Comparison of ENCODE assay signal across 8 mouse cellular contexts in the genomic region with DNA sequence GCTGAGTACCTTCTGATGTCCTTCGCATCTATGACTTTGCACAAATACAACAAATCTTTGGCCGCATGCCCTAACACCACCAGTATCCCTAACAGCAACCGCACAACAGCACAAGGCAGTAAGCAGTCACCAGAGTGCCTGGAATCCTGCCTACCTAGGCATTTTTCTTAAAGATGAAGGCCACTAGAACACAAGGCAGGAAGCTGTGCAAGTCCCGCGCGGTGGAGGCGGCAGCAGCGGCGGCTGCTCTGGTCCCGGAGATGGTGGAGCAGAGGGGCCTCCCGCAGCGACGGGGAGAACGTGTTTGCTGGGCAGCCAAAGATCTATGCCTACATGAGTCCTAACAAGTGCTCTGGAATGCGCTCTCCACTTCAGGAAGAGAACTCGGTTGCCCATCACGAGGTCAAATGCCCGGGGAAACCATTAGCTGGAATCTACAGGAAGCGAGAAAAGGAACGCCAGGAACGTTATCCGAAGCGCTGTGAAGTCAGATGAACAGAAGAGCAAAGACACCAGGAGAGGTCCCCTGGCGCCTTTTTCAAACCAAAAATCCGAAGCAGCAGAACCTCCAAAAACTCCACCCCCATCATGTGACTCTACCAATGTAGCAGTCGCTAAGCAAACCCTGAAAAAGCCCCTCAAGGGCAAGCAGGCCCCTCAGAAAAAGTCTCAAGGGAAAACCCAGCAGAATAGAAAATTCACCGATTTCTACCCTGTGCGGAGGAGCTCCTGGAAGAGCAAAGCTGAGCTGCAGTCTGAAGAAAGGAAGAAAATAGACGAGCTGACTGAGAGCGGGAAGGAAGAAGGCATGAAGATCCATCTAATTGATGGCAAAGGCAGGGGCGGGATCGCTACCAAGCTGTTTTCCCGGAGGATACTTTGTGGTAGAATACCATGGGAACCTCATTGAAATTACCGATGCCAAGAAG. TPM values are rescaled to one million over a fixed set of nuclear protein-coding genes. Genes with fewer than 3 reads are reported as not detected.
A peak's percentile ranks its signal among the peaks of the same experiment; 100 is the strongest.
DNase-seq lines count a peak whose midpoint lies in the region; ATAC-seq and TF ChIP-seq lines count a peak whose summit lies in the region.

No protein-coding gene starts in this region.

- peak; percentile 83 for ATAC-seq in CD4-positive, CD25-positive, alpha-beta regulatory T cell, adult 4 months
- peak; percentile 62; the same call in 1 of the 2 replicates for ATAC-seq in embryonic facial prominence, embryonic 14.5 days (ENCODE audit: low read depth)
- peak; percentile 71 for ATAC-seq in heart, embryonic 15.5 days (replicated peaks; ENCODE audit: insufficient number of reproducible peaks, insufficient read depth, low FRiP score, low read depth)
- ATAC-seq in neural tube, embryonic 12.5 days (ENCODE audit: low FRiP score, low read depth) = no peak

- H3K27me3 ChIP-seq in embryonic facial prominence, embryonic 14.5 days (replicated peaks; ENCODE audit: control insufficient read depth, insufficient read depth, low read length) = no peaks in the 10 kb centered on the region
- H3K27me3 ChIP-seq in heart, embryonic 15.5 days = no peaks in the 10 kb centered on the region
- H3K27me3 ChIP-seq in neural tube, embryonic 12.5 days (replicated peaks) = no peaks in the 10 kb centered on the region
- no peaks in the 10 kb centered on the region for H3K27me3 ChIP-seq in thymus, adult 2 months (ENCODE audit: control insufficient read depth, insufficient read depth, low read length)

- peak overlapping the region; percentile 75 for H3K4me2 ChIP-seq in embryonic facial prominence, embryonic 14.5 days (ENCODE audit: low read depth, low read length)
- H3K4me2 ChIP-seq in heart, embryonic 15.5 days = peak overlapping the region; percentile 76
- peak overlapping the region; percentile 65 for H3K4me2 ChIP-seq in neural tube, embryonic 12.5 days (replicated peaks)

- DNase-seq in adrenal gland, postnatal 36 days = peak; percentile 56 to 66
- peak; percentile 70 for DNase-seq in embryonic facial prominence, embryonic 14.5 days (ENCODE audit: low spot score)
- DNase-seq in kidney, postnatal 10 days = peak; percentile 52
- peak; percentile 27 to 54 for DNase-seq in lung, adult 18-20 months
- DNase-seq in thymus, adult 2 months = peak; percentile 50

- H3K36me3 ChIP-seq in embryonic facial prominence, embryonic 14.5 days (ENCODE audit: control insufficient read depth, insufficient read depth, low read length) = no peaks in the 10 kb centered on the region
- no peaks in the 10 kb centered on the region for H3K36me3 ChIP-seq in heart, embryonic 15.5 days
- no peaks in the 10 kb centered on the region for H3K36me3 ChIP-seq in neural tube, embryonic 12.5 days
- no peaks in the 10 kb centered on the region for H3K36me3 ChIP-seq in thymus, adult 2 months (ENCODE audit: control insufficient read depth, insufficient read depth, low read length)

- peak overlapping the region; percentile 67 for H3K27ac ChIP-seq in embryonic facial prominence, embryonic 14.5 days (replicated peaks; ENCODE audit: low read depth, low read length)
- H3K27ac ChIP-seq in heart, embryonic 15.5 days = peak overlapping the region; percentile 90
- H3K27ac ChIP-seq in neural tube, embryonic 12.5 days = no peak overlapping the region
- peak overlapping the region; percentile 64; the same call in 1 of the 2 replicates for H3K27ac ChIP-seq in thymus, adult 2 months (ENCODE audit: control insufficient read depth, insufficient read depth, low read length)

- 7% methylated on average over 34 of the region's 34 CpGs for WGBS in embryonic facial prominence, embryonic 14.5 days
- 5% methylated on average over 34 of the region's 34 CpGs for WGBS in heart, embryonic 15.5 days
- WGBS in neural tube, embryonic 12.5 days = 10% methylated on average over 34 of the region's 34 CpGs
- WGBS in thymus, adult 2 months = 11% methylated on average over 34 of the region's 34 CpGs

- H3K4me3 ChIP-seq in embryonic facial prominence, embryonic 14.5 days (ENCODE audit: low read depth, low read length) = peak overlapping the region; percentile 39
- H3K4me3 ChIP-seq in heart, embryonic 15.5 days = peak overlapping the region; percentile 44
- peak overlapping the region; percentile 34 for H3K4me3 ChIP-seq in neural tube, embryonic 12.5 days
- peak overlapping the region; percentile 69 for H3K4me3 ChIP-seq in thymus, adult 2 months (ENCODE audit: control insufficient read depth, insufficient read depth, low read length)

- H3K4me1 ChIP-seq in embryonic facial prominence, embryonic 14.5 days (ENCODE audit: control insufficient read depth, insufficient read depth, low read length) = peaks cover 11% of the 10 kb centered on the region; the same call in 1 of the 2 replicates
- H3K4me1 ChIP-seq in heart, embryonic 15.5 days (replicated peaks) = peaks cover 14% of the 10 kb centered on the region
- H3K4me1 ChIP-seq in neural tube, embryonic 12.5 days = peaks cover 13% of the 10 kb centered on the region
- H3K4me1 ChIP-seq in thymus, adult 2 months (replicated peaks; ENCODE audit: control insufficient read depth, insufficient read depth, low read length) = peaks cover 13% of the 10 kb centered on the region

- no peaks in the 10 kb centered on the region for H3K9me3 ChIP-seq in embryonic facial prominence, embryonic 14.5 days (ENCODE audit: control insufficient read depth, low read length)
- no peaks in the 10 kb centered on the region for H3K9me3 ChIP-seq in heart, embryonic 15.5 days (replicated peaks)
- H3K9me3 ChIP-seq in neural tube, embryonic 12.5 days = no peaks in the 10 kb centered on the region

- no peak for TF ChIP-seq CTCF in thymus, adult 2 months (IDR thresholded peaks at IDR 0.05; ENCODE audit: borderline replicate concordance, control insufficient read depth, extremely low read depth, insufficient read depth, low read length, poor library complexity)

- no peak for TF ChIP-seq POLR2A in thymus, adult 2 months (IDR thresholded peaks at IDR 0.05; ENCODE audit: control insufficient read depth, extremely low read depth, insufficient read depth, low read length, poor library complexity)

- peak overlapping the region; percentile 61 for H3K9ac ChIP-seq in embryonic facial prominence, embryonic 14.5 days (ENCODE audit: low read depth, low read length)
- peak overlapping the region; percentile 52 for H3K9ac ChIP-seq in heart, embryonic 15.5 days
- peak overlapping the region; percentile 38 for H3K9ac ChIP-seq in neural tube, embryonic 12.5 days

RNA-seq across cellular contexts. Expression of gene Cd80, which starts 21.2 kb away (rescaled TPM):
- 10 to 100 TPM in 1 of 2 experiments, 1 to 10 TPM in 1; 5.7 to 10.6 TPM for polyA plus RNA-seq in CD4-positive, CD25-positive, alpha-beta regulatory T cell, adult 4 months (2017; shearing (Covaris generic))
- total RNA-seq in adrenal gland, postnatal 36 days (2021) = under 1 TPM; 0.53 to 0.79 TPM
- 0.46 and 0.47 TPM in 2 replicates for polyA plus RNA-seq in embryonic facial prominence, embryonic 14.5 days (2014; fragmentation: Nextera tagmentation; extraction: Ambion mirVana)
- polyA plus RNA-seq in heart, embryonic 15.5 days (2015; fragmentation: Nextera tagmentation; extraction: Ambion mirVana) = 0.53 and 0.61 TPM in 2 replicates
- polyA plus RNA-seq in neural tube, embryonic 12.5 days (2016; fragmentation: Nextera tagmentation; extraction: Ambion mirVana) = 0.46 and 0.87 TPM in 2 replicates
- polyA plus RNA-seq in thymus, adult 2 months (2012; rRNA removed) = 3.5 and 5.2 TPM in 2 replicates

RNA-seq across cellular contexts. Expression of gene Adprh, which starts 24.1 kb away (rescaled TPM):
- 10 to 100 TPM; 73.1 to 92.7 TPM for polyA plus RNA-seq in CD4-positive, CD25-positive, alpha-beta regulatory T cell, adult 4 months (2017; shearing (Covaris generic))
- total RNA-seq in adrenal gland, postnatal 36 days (2021) = 10 to 100 TPM; 47.3 to 54.0 TPM
- polyA plus RNA-seq in embryonic facial prominence, embryonic 14.5 days (2014; fragmentation: Nextera tagmentation; extraction: Ambion mirVana) = 95.5 and 106 TPM in 2 replicates
- polyA plus RNA-seq in heart, embryonic 15.5 days (2015; fragmentation: Nextera tagmentation; extraction: Ambion mirVana) = 81.1 and 87.5 TPM in 2 replicates
- polyA plus RNA-seq in neural tube, embryonic 12.5 days (2016; fragmentation: Nextera tagmentation; extraction: Ambion mirVana) = 150 and 156 TPM in 2 replicates
- 49.8 and 54.2 TPM in 2 replicates for polyA plus RNA-seq in thymus, adult 2 months (2012; rRNA removed)

RNA-seq across cellular contexts. Expression of gene Pla1a, which starts 43.6 kb away (rescaled TPM):
- under 1 TPM in 1 of 2 experiments, not detected in 1; 0.30 TPM for polyA plus RNA-seq in CD4-positive, CD25-positive, alpha-beta regulatory T cell, adult 4 months (2017; shearing (Covaris generic))
- total RNA-seq in adrenal gland, postnatal 36 days (2021) = 10 to 100 TPM; 16.4 to 45.3 TPM
- polyA plus RNA-seq in embryonic facial prominence, embryonic 14.5 days (2014; fragmentation: Nextera tagmentation; extraction: Ambion mirVana) = 0.58 and 1.1 TPM in 2 replicates
- polyA plus RNA-seq in heart, embryonic 15.5 days (2015; fragmentation: Nextera tagmentation; extraction: Ambion mirVana) = 2.0 and 2.8 TPM in 2 replicates
- 0.28 and 0.42 TPM in 2 replicates for polyA plus RNA-seq in neural tube, embryonic 12.5 days (2016; fragmentation: Nextera tagmentation; extraction: Ambion mirVana)
- polyA plus RNA-seq in thymus, adult 2 months (2012; rRNA removed) = 4.1 and 5.5 TPM in 2 replicates

RNA-seq across cellular contexts. Expression of gene Timmdc1, which starts 45.9 kb away (rescaled TPM):
- polyA plus RNA-seq in CD4-positive, CD25-positive, alpha-beta regulatory T cell, adult 4 months (2017; shearing (Covaris generic)) = 10 to 100 TPM; 12.0 to 18.2 TPM
- total RNA-seq in adrenal gland, postnatal 36 days (2021) = 10 to 100 TPM; 46.1 to 47.8 TPM
- polyA plus RNA-seq in embryonic facial prominence, embryonic 14.5 days (2014; fragmentation: Nextera tagmentation; extraction: Ambion mirVana) = 18.5 and 19.2 TPM in 2 replicates
- polyA plus RNA-seq in heart, embryonic 15.5 days (2015; fragmentation: Nextera tagmentation; extraction: Ambion mirVana) = 31.9 and 38.1 TPM in 2 replicates
- polyA plus RNA-seq in neural tube, embryonic 12.5 days (2016; fragmentation: Nextera tagmentation; extraction: Ambion mirVana) = 31.6 and 38.3 TPM in 2 replicates
- 25.0 and 30.7 TPM in 2 replicates for polyA plus RNA-seq in thymus, adult 2 months (2012; rRNA removed)
